Mouse (Mus musculus) urinary bladder, postnatal 14 days (tissue): ENCODE measurements around the gene Kcnj15.

Source experiments
- DNase-seq: peaks from one replicate; pipeline ENCODE4 v3.0.0; 2021; ENCODE audit warnings: low spot score

The Kcnj15 gene

DNA sequence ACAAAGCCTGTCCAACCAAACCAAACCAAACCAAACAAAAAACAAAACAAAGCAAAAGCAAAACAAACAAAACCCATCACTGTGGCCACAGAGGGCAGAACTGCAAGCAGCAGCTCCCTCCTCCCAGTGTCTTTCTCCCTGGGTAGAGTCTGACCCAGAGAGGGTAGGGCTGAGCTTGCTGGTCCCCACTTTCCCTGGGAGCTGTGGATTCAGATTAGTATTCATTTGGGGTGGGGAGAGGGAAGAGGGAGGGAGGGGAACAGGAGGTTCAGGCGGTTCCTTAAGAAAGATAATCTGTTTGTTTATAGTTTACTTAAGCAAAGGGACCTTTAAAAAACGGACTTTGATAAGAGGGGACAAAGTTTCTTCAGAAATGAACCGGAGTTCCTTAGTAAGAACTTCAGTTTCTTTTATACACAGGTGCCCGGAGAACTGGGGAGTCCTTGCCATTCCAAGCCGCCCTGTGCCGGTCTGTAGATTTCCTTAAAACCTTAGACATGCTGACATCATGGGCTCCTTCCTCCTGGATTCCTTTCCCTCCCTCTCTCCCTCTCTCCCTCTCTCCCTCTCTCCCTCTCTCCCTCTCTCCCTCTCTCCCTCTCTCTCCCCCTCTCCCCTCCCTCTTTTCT is at the start of gene Kcnj15:
Kcnj15 (plus strand) TSS at position 293 of the 629 bp plus-strand sequence.
- DNase-seq: no peak

DNA sequence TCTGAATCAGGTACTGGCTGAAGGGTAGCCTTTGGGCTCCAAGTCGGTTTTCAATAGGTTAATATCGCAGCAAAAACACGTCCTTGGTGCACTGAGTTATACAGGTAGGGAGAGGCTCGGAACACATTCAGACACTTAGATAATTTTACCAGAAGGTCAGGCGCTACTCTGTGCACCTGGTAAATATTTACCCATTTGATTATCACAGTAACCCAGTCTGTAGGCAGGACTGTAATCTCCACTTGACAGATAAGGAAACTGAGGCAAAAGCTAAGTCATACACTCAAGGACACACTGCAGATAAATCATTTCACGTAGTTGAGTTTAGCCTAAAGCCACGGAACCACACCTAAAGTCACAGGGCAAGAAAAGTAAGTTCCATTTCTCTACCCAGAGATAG is 49.1 kb upstream of the Kcnj15 start:
- DNase-seq: no peak

DNA sequence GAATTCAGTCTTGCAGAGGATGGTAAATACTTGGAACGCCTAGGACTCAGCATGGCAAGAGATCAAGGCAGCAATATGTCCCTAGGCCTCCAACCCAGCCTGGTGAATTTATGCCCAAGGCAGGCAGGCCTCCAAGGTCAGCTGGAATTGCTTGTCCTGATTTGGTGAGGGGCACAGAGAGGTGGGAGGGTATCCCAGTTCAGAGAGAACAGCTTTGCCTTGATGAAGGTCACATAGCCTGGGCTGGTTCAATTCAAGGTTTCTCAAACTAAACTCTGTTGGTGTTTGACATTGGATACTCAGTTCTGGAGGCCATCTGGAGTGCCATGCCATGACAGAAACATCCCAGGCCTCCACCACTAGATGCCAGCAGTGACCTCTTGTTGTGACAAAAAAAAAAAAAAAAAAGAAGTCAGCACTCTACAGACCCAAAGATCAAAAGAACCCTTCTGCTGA is 48.3 kb upstream of the Kcnj15 start:
- DNase-seq: no peak

DNA sequence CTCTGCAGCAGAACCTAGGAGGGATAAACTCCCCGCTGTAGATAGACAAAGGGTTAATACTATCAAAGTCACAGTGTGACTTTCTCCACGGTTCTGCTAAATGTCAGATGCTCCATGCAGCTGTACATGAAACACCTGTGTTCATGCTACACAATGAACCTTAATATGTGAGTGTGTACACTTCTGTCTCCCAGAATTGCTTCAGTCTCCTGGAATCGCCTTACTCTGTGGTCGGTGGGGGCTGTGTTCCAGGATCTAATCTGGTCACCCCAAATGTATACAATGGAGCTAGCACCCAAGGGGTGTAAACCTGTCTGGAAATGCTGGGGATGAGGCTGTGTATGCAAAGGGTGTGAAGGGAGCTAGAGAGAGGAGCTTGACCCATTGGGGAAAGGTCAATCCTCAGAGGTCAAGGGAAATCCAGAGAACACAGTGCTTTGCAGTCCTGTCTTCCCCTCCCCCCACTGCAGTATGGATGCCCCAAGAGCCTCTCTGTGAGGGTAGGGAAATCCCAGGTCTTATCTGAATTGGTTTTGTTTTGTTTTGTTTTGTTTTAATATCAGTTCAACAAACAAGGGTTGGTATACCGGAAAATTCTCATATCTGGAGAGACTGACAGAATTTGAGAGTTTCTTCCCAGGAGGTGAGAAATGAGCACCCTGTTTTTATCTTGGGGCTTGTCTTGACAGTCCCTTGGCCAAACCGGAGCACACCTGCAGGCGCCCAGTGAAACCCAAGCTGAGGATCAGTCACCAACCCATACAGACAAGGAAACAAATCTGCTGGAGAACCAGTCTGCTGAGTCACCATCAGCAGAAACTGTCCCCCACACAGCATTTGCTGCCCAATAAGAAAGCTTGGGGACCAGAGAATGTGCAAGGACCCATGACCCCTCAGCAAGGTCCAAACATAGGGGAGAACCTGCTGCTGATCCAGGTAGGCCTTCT is 42.8 kb upstream of the Kcnj15 start:
- no peak for DNase-seq

DNA sequence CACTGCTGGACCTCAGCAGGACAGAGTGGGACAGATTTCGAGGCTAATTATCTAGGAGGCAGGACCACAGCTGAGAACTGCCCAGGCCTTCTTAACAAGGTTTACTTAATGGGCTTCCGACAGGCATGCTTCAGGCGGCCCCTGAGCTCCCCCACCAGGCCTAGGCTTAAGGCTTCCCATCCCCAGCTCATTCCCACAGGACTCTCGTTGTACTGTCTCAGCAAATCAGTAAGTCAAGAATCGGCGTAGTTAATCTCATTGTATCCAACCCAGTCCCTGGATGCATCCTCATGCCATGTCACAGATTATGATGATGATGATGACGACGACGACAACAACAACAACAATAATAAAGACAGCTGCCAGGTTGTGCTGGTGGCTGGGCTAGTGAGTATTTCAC is 41.6 kb upstream of the Kcnj15 start:
- no peak for DNase-seq

DNA sequence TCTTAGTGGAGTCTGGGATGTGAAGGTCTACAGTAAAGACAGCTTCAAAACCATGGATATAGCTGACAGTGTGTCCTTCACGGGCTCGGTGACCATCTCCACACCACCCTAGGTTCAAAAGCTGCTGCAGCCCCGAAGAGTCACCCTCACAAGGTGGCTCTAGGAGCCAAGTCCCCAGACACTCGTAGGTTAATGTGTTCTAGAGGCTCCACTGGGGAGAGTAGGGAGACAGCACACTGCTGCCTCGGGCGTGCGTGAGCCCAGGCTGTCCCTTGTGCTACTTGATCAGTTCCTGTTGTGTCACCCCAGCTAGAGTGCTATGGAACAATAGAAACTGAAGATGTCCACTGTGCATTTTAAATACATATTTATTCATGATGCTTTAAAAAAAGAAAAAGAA is 41.0 kb upstream of the Kcnj15 start:
- no peak for DNase-seq

DNA sequence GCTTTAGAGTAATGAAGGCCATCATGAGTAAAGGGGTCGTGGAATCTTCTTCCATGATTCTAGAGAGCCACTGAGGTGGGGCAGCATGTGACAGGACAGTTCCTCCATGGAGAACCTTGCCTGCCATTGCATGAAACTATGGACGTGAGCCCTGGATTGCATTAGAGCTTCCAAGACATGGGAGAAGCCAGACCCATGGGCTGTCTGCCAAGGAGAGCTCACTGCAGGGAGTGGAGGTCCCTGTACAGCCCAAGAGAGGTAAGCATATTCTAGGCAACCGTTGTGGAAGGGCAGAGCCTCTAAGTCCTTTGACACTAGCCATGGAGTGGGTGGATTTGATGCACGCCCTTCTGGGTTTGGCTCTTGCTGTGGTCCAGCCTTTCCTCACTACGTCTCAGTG is 40.5 kb upstream of the Kcnj15 start:
- DNase-seq: no peak

DNA sequence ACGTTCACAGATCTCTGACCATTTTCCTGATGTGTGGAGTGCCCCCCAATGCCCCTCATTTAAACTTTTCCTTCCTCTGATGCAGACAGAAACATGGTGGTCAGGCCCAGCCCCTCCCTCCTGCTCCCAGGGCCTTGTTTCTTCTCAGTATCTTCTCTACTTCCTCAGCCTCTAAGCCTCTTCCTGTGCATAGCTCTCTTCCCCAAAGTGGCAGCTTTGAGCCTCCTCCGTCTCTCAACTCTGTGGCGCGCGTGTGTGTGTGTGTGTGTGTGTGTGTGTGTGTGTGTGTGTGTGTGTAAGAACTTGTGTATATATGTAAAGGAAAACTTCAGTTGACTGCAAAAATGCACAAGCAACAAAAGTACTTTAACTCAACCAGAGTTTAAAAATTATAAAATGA is 38.6 kb upstream of the Kcnj15 start:
- no peak for DNase-seq

DNA sequence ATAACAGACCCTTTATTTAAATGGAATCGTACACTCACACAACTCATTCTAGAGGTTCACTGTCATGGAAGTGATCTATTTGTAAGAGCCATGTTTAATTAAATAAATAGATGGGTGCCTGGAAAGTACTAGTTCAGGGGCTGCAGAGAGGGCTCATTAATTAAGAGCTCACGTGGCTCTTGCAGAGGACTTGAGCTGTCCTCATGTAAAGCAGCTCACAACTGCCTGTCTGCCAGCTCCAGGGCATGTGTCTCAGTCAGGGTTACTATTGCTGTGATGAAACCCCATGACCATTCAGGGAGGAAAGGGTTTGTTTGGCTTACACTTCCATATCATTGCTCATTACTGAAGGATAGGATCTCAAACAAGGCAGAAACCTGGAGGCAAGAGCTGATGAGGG is 37.9 kb upstream of the Kcnj15 start:
- DNase-seq: no peak

DNA sequence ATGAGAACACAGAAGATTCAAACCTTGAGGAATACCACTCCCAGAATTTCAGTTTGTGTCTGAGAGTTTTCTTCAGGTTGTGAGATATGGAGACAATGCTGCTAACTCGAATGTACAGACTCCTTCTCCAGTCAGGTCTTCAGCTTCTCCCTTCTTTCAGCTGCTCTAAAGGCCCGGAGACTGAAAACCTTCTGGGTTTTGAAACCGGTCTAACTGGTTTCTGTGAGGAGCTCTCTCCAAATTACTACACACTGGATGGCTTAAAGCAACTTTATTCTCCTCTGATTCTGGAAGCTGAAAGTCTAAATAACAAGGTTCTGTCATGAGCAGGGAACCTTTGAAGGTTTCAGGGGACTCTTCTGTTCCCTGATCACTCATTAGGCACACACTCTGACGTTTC is 36.3 kb upstream of the Kcnj15 start:
- DNase-seq: no peak

DNA sequence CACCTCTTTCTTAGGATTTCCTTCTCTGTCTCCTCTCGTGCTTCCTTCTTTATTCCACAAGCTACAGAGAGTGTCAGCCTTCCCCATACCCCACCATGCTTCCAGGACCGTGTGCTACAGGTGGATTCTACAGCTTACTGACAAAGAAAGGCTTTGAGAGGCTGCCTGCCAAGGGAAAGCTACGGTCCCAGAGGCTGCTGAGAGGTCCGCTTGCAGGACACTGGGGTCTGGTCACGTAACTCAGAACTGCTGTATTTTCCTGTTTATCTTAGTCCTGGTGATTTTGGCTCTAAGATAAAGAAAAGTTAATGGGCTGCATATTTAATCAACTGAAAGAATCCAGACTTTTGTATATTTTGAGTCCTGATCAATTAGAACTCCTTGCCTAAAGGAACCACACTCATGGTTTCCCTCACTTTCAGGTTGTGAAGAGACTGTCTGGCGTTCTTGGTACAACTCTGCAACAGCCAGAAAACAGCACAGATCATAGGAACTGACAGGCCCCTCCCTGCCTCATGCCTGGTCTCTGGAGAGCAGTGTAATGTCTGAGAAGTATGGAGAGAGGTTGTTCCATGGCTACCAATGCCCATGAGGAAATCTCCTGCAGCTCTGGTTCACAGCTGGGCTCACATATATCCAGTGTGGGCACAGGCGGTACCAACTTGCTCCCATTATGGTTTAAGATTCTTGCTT is 35.2 kb upstream of the Kcnj15 start:
- no peak for DNase-seq

DNA sequence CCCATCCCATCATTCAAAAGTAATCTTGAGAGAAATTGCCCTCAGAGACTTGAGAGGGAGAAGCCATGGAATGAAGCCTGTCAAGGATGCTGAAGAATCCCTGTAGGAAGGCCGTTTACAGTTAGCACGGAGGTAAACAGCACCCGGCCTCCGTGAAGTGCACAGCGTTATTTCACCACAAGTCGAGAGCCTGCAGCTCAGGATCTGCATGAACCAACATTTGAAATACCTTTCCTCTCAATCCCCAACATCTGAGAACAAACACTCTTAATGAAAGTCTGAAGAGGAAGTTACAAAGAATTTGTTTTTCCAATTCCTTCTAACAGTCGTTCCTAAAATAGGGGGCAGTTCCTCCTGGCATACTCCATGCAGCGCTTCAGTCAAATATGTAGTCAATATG is 33.9 kb upstream of the Kcnj15 start:
- DNase-seq: no peak

DNA sequence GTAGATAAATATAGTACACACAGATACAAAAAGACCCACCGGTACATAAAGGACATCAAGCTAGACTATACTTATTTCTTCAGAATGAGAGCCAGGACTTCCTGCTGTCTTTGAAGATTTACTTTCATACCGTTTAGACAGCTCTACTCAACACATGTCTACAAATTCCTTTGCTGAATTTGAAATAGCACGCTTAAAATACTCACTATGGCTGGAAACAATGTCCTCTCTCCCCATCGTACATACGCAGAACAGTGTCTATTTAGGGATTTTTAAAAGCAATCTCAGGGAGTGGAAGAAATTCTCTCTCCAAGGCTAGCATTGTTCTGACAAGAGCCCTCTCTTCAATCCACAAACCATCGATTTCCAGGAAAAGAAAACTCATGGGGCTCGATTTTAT is 32.1 kb upstream of the Kcnj15 start:
- no peak for DNase-seq

DNA sequence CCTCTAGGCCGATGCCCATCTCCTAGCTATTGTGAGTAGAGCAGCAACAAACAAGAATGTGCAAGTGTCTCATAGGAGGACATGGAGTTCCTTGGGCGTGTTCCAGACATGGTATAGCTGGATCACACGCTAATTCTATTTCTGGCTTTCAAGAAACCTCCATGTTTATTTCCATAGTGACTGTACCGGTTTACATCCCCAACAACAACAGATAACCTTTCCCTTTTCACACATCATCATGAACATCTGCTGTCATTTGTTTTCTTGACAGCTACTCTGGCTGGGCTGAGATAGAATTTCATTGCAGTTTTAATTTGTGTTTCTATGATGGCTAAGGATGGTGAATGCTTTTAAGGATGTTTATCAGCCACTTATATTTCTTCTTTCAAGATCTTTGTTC is 25.6 kb upstream of the Kcnj15 start:
- no peak for DNase-seq

DNA sequence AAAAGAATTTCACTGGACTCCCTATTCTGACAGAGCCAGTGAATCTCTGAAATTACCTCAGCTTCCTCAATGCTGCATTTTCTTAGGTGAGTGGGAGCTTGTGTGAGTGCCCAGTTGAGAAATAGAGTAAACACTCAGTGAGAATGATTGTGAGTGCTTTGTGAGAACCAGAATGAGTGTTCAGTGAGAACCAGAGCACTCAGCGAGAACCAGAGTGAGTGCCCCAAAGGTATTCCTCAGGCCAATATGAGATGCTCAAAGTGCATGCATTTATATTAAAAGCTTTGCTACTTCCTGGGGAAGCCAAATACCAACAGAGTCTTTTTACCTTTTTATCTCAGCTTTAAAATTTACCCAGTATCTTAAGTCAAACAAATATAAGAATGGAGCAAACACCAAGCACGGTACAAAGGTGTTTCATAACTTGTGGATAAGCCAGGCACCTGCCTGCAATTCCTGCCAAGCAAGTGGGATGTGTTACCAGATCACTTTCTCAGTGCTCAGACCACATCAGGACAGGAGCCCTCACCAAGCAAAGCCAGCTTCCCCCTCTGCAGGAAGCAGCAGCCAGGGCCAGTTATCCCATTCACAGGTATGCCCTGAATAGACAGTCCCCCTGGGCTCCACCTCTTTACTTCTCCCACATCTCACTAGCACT is 22.3 kb upstream of the Kcnj15 start:
- no peak for DNase-seq

DNA sequence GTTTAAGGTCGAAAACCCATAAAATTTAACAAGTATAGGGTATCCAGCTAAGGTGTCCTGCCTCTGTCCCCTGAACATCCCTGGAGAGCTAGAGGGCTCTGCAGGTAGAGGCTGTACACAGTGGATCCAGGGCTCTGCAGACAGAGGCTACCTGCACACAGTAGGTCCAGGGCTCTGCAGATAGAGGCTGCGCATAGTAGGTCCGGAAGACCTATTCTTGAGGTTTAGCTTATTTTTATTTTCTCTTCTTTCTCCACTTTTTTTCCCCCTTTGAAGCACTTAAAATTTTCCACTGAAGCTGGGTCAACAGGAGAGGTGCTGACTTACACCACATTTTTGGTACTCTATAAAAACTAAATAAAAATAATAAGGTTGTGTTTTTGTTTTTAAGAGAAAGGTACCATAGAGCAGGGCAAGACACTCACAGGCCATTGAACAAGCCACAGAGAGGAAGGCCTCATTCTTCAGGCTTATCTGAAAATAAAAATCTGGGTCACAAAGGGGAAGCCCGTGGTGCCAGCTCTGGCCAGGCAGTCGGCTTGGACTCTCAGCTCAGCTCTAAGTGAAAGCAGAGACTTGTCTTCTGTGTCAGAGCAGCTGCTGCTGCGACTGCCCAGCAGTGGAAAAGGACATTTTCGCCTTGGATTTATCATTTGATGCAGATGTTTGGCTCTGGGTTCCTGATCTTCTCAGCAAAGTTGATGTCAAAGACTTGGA is 18.0 kb upstream of the Kcnj15 start:
- DNase-seq: no peak

DNA sequence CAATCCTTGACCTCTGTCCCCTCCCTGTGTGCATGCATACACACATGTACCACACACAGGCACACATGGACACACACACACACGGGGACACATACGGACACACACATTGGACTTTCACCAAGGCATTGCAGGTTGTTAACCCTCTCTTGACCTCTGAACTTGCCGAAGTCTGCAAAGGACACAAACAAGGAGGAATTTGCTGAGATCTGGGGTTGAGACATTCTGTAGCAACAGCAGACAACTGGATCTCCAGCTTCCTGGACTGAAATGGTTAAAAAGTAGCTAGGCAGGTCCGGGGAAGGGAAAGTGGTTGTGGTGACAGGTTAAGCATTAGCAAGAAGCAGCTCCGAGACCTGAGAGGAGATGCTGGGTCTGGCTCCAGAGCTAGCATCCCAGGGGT is 16.7 kb upstream of the Kcnj15 start:
- no peak for DNase-seq

DNA sequence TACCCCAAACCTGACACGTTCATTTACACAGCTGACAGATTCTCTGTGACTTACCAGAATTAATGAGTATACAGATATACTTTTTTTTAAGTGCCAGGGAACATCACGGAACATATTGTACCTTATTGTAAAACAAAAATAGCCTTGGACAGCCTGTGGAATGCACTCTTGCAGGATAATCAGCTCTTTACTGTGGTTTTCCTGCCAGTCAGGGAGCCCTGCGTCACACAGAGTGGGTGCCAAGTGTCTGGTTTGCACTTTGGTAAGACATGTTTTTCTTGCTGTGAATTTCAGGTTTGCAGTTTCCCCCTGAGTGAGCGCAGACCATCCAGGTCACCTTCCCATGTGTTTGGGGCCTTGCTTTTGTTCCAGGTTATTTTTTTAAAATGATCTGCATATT is 15.8 kb upstream of the Kcnj15 start:
- DNase-seq: peak; percentile 61

DNA sequence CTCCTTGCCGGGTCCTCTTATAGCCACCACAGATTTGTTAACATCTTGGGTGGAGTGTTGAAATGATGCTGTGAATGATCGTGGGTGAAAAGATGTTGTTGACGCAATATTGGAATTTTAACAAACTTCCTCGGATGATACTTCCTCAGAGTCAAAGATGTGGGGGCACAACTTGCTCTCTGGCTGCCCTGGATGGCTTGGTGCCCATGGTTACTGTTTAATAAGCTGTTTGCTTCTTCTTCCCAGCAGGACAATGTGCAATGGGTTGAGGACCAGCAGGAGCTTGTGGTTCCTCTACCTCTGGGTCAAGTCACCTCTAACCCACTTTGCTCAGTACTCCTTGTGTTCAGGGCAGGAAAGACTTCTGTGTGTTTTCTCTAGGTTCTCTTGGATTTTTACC is 15.2 kb upstream of the Kcnj15 start:
- no peak for DNase-seq

DNA sequence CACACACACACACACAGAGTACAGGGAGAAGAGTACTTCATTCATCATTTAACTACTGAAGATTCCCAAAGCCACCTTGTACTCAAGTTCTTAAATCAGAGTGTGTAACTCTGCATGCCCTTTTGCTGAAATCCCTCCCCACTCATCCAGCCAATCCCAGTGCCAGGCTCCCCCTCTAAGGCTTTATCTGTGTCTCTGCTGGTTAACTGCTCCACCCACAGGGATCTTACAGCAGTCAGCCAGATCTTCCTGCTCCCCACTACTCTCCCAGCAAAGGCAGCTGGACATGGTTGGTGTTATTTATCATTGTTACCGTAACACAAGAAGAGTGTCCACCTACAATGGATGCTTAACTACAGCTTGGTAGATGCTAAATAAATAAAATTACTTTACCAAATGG is 14.0 kb upstream of the Kcnj15 start:
- no peak for DNase-seq

DNA sequence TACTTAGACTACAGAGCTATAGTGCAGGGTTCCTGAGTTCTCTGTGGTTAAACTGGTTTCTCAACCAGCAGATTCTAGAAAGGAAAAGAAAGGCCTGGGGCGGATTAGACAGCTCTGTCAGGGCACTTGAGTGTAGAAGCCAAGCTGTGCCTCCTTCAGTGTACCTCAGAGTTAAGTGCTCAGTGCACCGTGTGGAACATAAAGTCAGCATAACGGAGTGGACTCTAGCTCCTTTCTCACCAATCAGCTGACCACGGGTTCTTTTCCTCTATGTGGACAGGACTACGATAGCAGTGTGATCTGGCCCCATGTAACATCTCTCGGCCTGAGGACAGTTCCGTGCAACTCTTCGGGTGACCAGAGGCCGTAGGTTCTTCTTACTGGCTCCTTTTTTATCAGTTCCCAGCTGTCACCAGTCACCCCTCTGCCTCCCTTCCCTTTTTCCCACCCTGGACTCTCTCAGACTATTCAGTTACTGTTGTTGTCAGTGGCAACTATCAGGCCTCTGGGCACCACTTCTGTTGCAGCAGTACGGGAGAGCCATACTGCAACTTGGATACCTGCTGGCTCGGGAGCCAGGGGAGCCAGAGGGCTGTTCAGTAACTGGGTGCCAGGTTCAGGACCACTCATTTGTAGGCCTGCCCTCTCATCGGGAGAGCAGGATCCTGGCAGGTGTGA is 12.6 kb upstream of the Kcnj15 start:
- DNase-seq: no peak
